Mouse (Mus musculus): ENCODE measurements around the gene Gpr84.

Gene Gpr84

DNA sequence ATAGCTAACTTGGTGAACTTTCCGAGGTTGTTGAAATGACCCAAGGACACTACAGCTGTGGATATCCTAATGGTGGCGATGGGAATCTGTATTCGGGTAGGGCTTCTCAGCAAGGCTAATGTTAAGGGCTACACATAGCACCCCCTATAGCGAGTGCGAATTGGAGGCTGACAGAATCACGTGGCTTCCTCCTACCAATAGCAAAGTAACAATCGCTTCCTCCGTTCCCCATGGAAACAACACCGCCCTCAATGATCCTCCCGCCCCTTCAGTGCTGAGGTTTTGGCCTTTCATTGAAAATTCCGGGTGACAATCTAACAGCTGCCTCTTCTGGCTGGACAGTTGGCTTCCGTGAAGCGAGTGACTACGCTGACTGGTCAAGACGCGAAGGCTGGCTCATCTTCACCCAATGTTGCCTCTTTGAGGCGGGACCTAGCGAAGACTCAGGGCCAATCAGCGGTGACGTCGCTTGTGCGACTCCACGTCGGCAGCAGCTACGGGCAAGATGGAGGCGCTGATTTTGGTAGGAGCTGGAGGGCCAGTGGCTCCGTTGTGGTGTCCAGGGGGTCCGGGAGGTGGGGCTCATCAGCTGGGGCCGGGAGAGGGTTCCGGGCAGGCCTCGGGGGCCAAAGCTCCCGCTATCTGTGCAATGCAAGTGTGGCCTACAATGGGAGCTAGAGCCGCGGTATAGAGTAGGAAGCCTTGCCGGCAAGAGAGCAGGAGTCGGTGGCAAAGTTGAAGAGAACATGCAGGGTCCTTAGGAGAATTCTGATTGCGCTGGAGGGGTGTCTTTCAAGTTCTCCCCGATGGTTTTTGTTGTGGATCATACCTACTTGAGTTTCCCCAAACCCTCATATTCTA lies 37.8 kb downstream of the Gpr84 start, which contains the start of gene Copz1:
TSS of gene Copz1 (plus strand) at position 296 of the 861 bp plus-strand sequence.
- in situ Hi-C loops (cut with MboI; ENCODE audit: low pct_unique_long_range_greater_than_20kb in 1 of 2, low sequenced_read_pairs in 2 of 2, unreplicated experiment in 1 of 2): no loop called here

DNA sequence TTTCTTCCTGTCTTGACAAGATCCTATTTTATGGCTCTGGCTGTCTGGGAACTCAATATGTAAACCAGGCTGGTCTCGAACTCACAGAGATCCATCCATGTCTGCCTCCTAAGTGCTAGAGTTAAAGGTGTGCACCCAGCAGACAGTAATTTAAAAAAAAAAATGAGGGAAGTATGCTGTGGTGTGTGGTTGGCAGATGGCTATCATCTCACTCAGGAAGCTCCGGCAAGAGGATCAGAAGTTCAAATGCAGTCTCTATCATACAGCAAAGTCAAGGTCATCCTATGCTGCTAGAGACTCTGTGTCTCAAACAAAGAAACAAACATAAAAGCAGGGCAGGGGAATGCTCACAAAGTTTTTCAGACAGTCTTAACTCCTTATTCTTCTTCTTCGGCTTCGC lies 41.5 kb downstream of the Gpr84 start:
- in situ Hi-C loops (cut with MboI; ENCODE audit: low pct_unique_long_range_greater_than_20kb in 1 of 2, low sequenced_read_pairs in 2 of 2, unreplicated experiment in 1 of 2): no loop called here

DNA sequence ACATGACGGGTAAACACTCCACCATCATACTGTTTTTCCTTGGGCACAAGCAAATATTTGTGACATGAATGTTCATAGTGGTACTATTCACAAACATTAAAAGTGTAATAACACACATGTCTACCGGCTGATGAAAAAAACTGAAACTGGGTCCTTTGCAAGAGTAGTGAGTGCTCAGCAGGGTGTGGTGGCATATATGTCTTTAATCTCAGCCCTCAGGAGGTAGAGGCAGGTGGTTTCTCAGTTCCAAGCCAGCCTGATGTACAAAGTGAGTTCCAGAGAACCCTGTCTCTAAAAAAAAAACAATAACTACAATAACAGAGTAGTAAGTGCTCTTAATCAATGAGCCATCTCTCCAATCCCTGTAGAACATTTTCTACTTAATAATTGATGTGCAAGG lies 45.6 kb downstream of the Gpr84 start:
- in situ Hi-C loops (cut with MboI; ENCODE audit: low pct_unique_long_range_greater_than_20kb in 1 of 2, low sequenced_read_pairs in 2 of 2, unreplicated experiment in 1 of 2): no loop called here

DNA sequence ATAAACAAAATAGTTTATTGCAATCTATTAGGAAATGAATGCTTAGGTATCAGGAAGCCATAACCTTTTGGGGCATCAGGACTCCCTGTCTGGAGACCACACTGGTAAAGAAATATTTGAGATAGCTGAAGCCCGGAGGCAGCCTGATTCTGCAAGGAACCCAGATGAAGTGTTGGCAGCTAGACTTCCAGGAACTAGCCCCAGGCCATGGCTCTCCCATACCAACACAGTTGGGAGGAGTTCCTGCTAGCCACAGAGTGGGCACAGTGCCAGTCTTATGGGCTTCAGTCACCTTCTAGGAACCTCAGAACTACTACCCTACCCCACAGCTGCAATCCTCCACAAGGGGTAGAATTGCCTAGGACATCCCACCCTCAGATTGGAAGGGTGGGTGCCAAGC lies 50.4 kb downstream of the Gpr84 start:
- in situ Hi-C loops (cut with MboI; ENCODE audit: low pct_unique_long_range_greater_than_20kb in 1 of 2, low sequenced_read_pairs in 2 of 2, unreplicated experiment in 1 of 2): no loop called here

DNA sequence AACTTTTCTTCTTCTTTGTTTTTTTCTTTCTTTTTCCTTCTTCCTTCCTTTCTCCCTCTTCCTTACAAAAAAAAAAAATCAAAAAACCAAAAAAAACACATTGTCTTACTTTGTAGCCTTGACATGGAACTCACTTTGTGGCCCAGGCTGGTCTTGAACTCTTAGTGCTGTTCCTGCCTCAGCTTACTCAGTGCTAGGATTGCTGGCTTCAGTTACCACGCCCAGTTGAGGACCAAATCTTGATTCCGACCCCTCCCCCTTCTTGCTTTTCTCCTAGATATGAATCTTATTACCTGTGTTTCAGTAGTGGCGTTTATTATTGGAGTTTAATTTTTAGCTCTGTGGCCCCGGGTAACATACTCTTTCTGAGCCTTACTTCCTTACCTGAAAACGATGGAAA lies 51.2 kb downstream of the Gpr84 start:
- in situ Hi-C loops (cut with MboI; ENCODE audit: low pct_unique_long_range_greater_than_20kb in 1 of 2, low sequenced_read_pairs in 2 of 2, unreplicated experiment in 1 of 2): no loop called here
